Mouse (Mus musculus) CH12.LX (cell line): ENCODE measurements around the gene Ntn1. TPM values are rescaled to one million over a fixed set of nuclear protein-coding genes. Genes with fewer than 3 reads are reported as not detected.

Experiments used
- DNase-seq: peaks from one replicate; pipeline ENCODE4 v3.0.0-alpha.2; 2013; ENCODE audit errors: extremely low read depth
- H3K27ac ChIP-seq: 2 replicates; pipeline ENCODE4 v1.5.1; 2012; ENCODE audit warnings: low read depth, mild to moderate bottlenecking, control low read depth, moderate library complexity; ENCODE audit not compliant: insufficient read depth
- H3K27me3 ChIP-seq: replicated peaks from 2 replicates; pipeline ENCODE3; 2012; ENCODE audit warnings: inconsistent platforms
- H3K36me3 ChIP-seq, 2 experiments: replicated peaks in 1 of 2; 2 replicates each; pipeline versions ENCODE3 to v1.6.1; 2012; ENCODE audit warnings: inconsistent platforms in 1 of 2, low read length in 1 of 2, mild to moderate bottlenecking in 1 of 2, mixed read lengths in 1 of 2, moderate library complexity in 1 of 2; ENCODE audit not compliant: control insufficient read depth in 1 of 2, insufficient read depth in 1 of 2
- H3K4me1 ChIP-seq, 2 experiments: 2 replicates each; pipeline ENCODE4 v1.6.1; 2012; ENCODE audit warnings: inconsistent platforms in 1 of 2, moderate library complexity in 1 of 2; ENCODE audit not compliant: insufficient read depth in 2 of 2, control insufficient read depth in 1 of 2
- H3K4me2 ChIP-seq: 2 replicates; pipeline ENCODE4 v1.6.1; 2012; ENCODE audit warnings: low read depth, mild to moderate bottlenecking, control low read depth; ENCODE audit not compliant: poor library complexity, insufficient read depth, severe bottlenecking
- H3K4me3 ChIP-seq, 3 experiments: fragments of 150-350 bp in 1 of 3; sonication (generic) in 1 of 3; replicated peaks in 1 of 3; 2 replicates each; pipeline versions ENCODE3 to v1.5.1; 2011 to 2012; ENCODE audit warnings: low read depth in 2 of 3, low read length in 2 of 3, mild to moderate bottlenecking in 2 of 3, moderate library complexity in 2 of 3, control low read depth in 1 of 3, improper control_type of control experiment in 1 of 3, inconsistent platforms in 1 of 3, mixed read lengths in 1 of 3; ENCODE audit not compliant: poor library complexity in 1 of 3
- H3K79me2 ChIP-seq: replicated peaks from 2 replicates; pipeline ENCODE4 v1.6.1; 2012; ENCODE audit warnings: mild to moderate bottlenecking, moderate library complexity; ENCODE audit not compliant: control insufficient read depth, poor library complexity, insufficient read depth, severe bottlenecking; ENCODE audit errors: extremely low read depth
- H3K9ac ChIP-seq: 2 replicates; pipeline ENCODE4 v1.6.1; 2012; ENCODE audit warnings: low read depth, mild to moderate bottlenecking, control low read depth, moderate library complexity; ENCODE audit not compliant: insufficient read depth
- H3K9me3 ChIP-seq: replicated peaks from 2 replicates; pipeline ENCODE3; 2012; ENCODE audit warnings: low read length, inconsistent platforms, mixed read lengths
- CHD1 ChIP-seq: IDR thresholded peaks from 2 replicates; pipeline ENCODE4 v1.6.1; 2012; ENCODE audit warnings: low read depth, low read length, improper control_type of control experiment, inconsistent platforms
- CHD2 ChIP-seq: IDR thresholded peaks from 2 replicates; pipeline ENCODE4 v1.6.1; 2011; ENCODE audit warnings: low read length, improper control_type of control experiment
- CTCF ChIP-seq, 2 experiments: IDR thresholded peaks in 1 of 2; conservative IDR thresholded peaks in 1 of 2; 2 replicates each; pipeline ENCODE4 v1.5.1; 2011 to 2012; ENCODE audit warnings: low read depth in 2 of 2, low read length in 2 of 2, improper control_type of control experiment in 1 of 2, inconsistent platforms in 1 of 2, mild to moderate bottlenecking in 1 of 2, moderate library complexity in 1 of 2
- EP300 ChIP-seq: IDR thresholded peaks from 2 replicates; pipeline ENCODE4 v1.6.1; 2011; ENCODE audit warnings: low read length, improper control_type of control experiment
- HCFC1 ChIP-seq: IDR thresholded peaks from 2 replicates; pipeline ENCODE4 v1.6.1; 2012; ENCODE audit warnings: low read depth, mild to moderate bottlenecking, inconsistent platforms, low read length, improper control_type of control experiment
- JUN ChIP-seq: IDR thresholded peaks from 2 replicates; pipeline ENCODE4 v1.6.1; 2011; ENCODE audit warnings: low read depth, mild to moderate bottlenecking, low read length, improper control_type of control experiment, moderate library complexity; ENCODE audit not compliant: insufficient read depth
- JUND ChIP-seq: conservative IDR thresholded peaks from 2 replicates; pipeline ENCODE4 v1.6.1; 2011; ENCODE audit warnings: low read depth, low read length, improper control_type of control experiment
- KAT2A ChIP-seq: IDR thresholded peaks from 2 replicates; pipeline ENCODE4 v1.6.1; 2012; ENCODE audit warnings: low read length, improper control_type of control experiment, inconsistent platforms; ENCODE audit not compliant: insufficient replicate concordance
- MXI1 ChIP-seq: IDR thresholded peaks from 2 replicates; pipeline ENCODE4 v1.6.1; 2011; ENCODE audit warnings: mild to moderate bottlenecking, low read depth, low read length, improper control_type of control experiment
- MYC ChIP-seq: IDR thresholded peaks from 2 replicates; pipeline ENCODE4 v1.6.1; 2011; ENCODE audit warnings: low read depth, mild to moderate bottlenecking, improper control_type of control experiment, low read length
- PAX5 ChIP-seq: IDR thresholded peaks from 2 replicates; pipeline ENCODE4 v1.6.1; 2012; ENCODE audit warnings: low read length, inconsistent platforms, mixed read lengths
- POLR2AphosphoS2 ChIP-seq: IDR thresholded peaks from 2 replicates; pipeline ENCODE4 v1.6.1; 2011; ENCODE audit warnings: low read depth, low read length, improper control_type of control experiment
- RCOR1 ChIP-seq: conservative IDR thresholded peaks from 2 replicates; pipeline ENCODE4 v1.6.1; 2012; ENCODE audit warnings: low read depth, mild to moderate bottlenecking, inconsistent platforms, low read length, improper control_type of control experiment
- TBP ChIP-seq: conservative IDR thresholded peaks from 2 replicates; pipeline ENCODE4 v1.6.1; 2011; ENCODE audit warnings: low read depth, low read length, improper control_type of control experiment
- TCF12 ChIP-seq: IDR thresholded peaks from 2 replicates; pipeline ENCODE4 v1.6.1; 2014; ENCODE audit warnings: low read depth, mild to moderate bottlenecking, inconsistent platforms, low read length, improper control_type of control experiment
- UBTF ChIP-seq: IDR thresholded peaks from 2 replicates; pipeline ENCODE4 v1.6.1; 2012; ENCODE audit warnings: low read depth, mild to moderate bottlenecking, inconsistent platforms, low read length, improper control_type of control experiment, moderate library complexity
- USF2 ChIP-seq: conservative IDR thresholded peaks from 2 replicates; pipeline ENCODE4 v1.6.1; 2011; ENCODE audit warnings: low read depth, low read length, improper control_type of control experiment
- ZKSCAN1 ChIP-seq: IDR thresholded peaks from 2 replicates; pipeline ENCODE4 v1.6.1; 2012; ENCODE audit warnings: low read depth, inconsistent platforms, low read length, improper control_type of control experiment, borderline replicate concordance
- ZMIZ1 ChIP-seq: IDR thresholded peaks from 2 replicates; pipeline ENCODE4 v1.6.1; 2012; ENCODE audit warnings: low read depth, mild to moderate bottlenecking, inconsistent platforms, low read length, improper control_type of control experiment
- dilution Hi-C: fragments of 300-500 bp; cut with MboI; formaldehyde crosslinking; loops from 2 replicates; pipeline ENCODE4 v1.14.3; 2020; ENCODE audit warnings: low sequenced_read_pairs; ENCODE audit not compliant: extremely low pct_unique_long_range_greater_than_20kb, extremely low pct_ligation_motif_present
- in situ Hi-C: fragments of 300-500 bp; cut with MboI; formaldehyde crosslinking; loops from 3 replicates; pipeline ENCODE4 v1.14.3; 2019; ENCODE audit warnings: low sequenced_read_pairs, low pct_ligation_motif_present, low pct_unique_long_range_greater_than_20kb, mixed read lengths
- polyA plus RNA-seq: library from polyadenylated mRNA; unstranded; fragments of >175 nt; gene quantifications from 2 replicates; pipeline ENCODE4 v1.2.1, GENCODE M21; 2012; ENCODE audit warnings: low read depth; ENCODE audit not compliant: insufficient read length
- total RNA-seq, 2 experiments: library from RNA; depleted of rRNA; stranded (reverse); fragments of 300-350 nt in 1 of 2; fragments of >200 nt in 1 of 2; gene quantifications; 2 replicates each; pipeline ENCODE4 v1.2.3; 2012 to 2014

The Ntn1 gene
- total and polyA plus RNA-seq, 3 experiments: 0.54 to 1.2 (median 0.59) TPM

GRCm38 (mm10) chr11:68263100-68263499 is 137.5 kb downstream of the Ntn1 start:
- Histone ChIP-seq H3K79me2 (no peaks in the 10 kb centered on the region), H3K27ac (no peak overlapping the region), H3K4me2 (no peak overlapping the region), H3K4me1 (peaks cover 0 to 12% of the 10 kb centered on the region in 2 experiments; a peak in 2 of 4 replicates), H3K27me3 (no peaks in the 10 kb centered on the region), H3K36me3 (no peaks in the 10 kb centered on the region), H3K9ac (no peak overlapping the region), H3K4me3 (no peak overlapping the region), H3K9me3 (no peaks in the 10 kb centered on the region)
- dilution Hi-C loops (no loop called here), in situ Hi-C loops (no loop called here)
- DNase-seq: no peak
- TF ChIP-seq PAX5 (no peak), USF2 (no peak), KAT2A (no peak)

GRCm38 (mm10) chr11:68261162-68261892 is 139.3 kb downstream of the Ntn1 start:
- dilution Hi-C loops: no loop called here
- H3K27ac ChIP-seq: no peak overlapping the region
- H3K9ac ChIP-seq: no peak overlapping the region
- H3K4me2 ChIP-seq: no peak overlapping the region
- no peaks in the 10 kb centered on the region for H3K9me3 ChIP-seq
- no peaks in the 10 kb centered on the region for H3K79me2 ChIP-seq
- no peaks in the 10 kb centered on the region for H3K27me3 ChIP-seq
- peaks cover 0 to 12% of the 10 kb centered on the region in 2 experiments; a peak in 2 of 4 replicates for H3K4me1 ChIP-seq
- H3K4me3 ChIP-seq: no peak overlapping the region
- in situ Hi-C loops: no loop called here
- DNase-seq: no peak
- H3K36me3 ChIP-seq: no peaks in the 10 kb centered on the region
- TF ChIP-seq ZMIZ1 (no peak), ZKSCAN1 (no peak), CTCF (conservative IDR thresholded peaks at IDR 0.05 in 1 of 2, IDR thresholded peaks at IDR 0.05 in 1 of 2; ENCODE audit: low read depth in 2 of 2, low read length in 2 of 2) (no peak), HCFC1 (no peak), POLR2AphosphoS2 (no peak), JUN (no peak), CHD1 (no peak), USF2 (no peak), MYC (no peak), RCOR1 (no peak), TCF12 (no peak), MXI1 (no peak), UBTF (no peak), EP300 (no peak), CHD2 (no peak), JUND (no peak), TBP (no peak)
